Mouse (Mus musculus) stomach, embryonic 15.5 days (tissue): ENCODE measurements around the gene Sppl2b. TPM values are rescaled to one million over a fixed set of nuclear protein-coding genes. Genes with fewer than 3 reads are reported as not detected.

Experiments
- ATAC-seq: fragments of 200-750 bp; cut with Nextera tagmentation; 2 replicates; pipeline ENCODE4 v1.8.0; 2017; ENCODE audit warnings: low read depth, moderate number of reproducible peaks, moderate TSS enrichment; ENCODE audit not compliant: insufficient read depth, low FRiP score
- H3K27ac ChIP-seq: fragments of 300-500 bp; sonication (generic); 2 replicates; pipeline ENCODE4 v1.5.1; 2015; ENCODE audit warnings: mild to moderate bottlenecking, inconsistent platforms
- H3K27me3 ChIP-seq: fragments of 300-500 bp; sonication (generic); replicated peaks from 2 replicates; pipeline ENCODE4 v1.6.1; 2015; ENCODE audit warnings: inconsistent platforms
- H3K36me3 ChIP-seq: fragments of 300-500 bp; sonication (generic); 2 replicates; pipeline ENCODE4 v1.6.1; 2015; ENCODE audit warnings: inconsistent platforms
- H3K4me1 ChIP-seq: fragments of 300-500 bp; sonication (generic); 2 replicates; pipeline ENCODE4 v1.6.1; 2015; ENCODE audit warnings: inconsistent platforms
- H3K4me2 ChIP-seq: fragments of 300-500 bp; sonication (generic); 2 replicates; pipeline ENCODE4 v1.6.1; 2015; ENCODE audit warnings: mild to moderate bottlenecking, inconsistent platforms
- H3K4me3 ChIP-seq: fragments of 300-500 bp; sonication (generic); replicated peaks from 2 replicates; pipeline ENCODE4 v1.5.1; 2015; ENCODE audit warnings: inconsistent platforms
- H3K9ac ChIP-seq: fragments of 300-500 bp; sonication (generic); 2 replicates; pipeline ENCODE4 v1.6.1; 2015; ENCODE audit warnings: inconsistent platforms
- H3K9me3 ChIP-seq: fragments of 300-500 bp; sonication (generic); 2 replicates; pipeline ENCODE4 v1.6.1; 2016; ENCODE audit warnings: inconsistent platforms
- WGBS: fragments of 180-500 bp; shearing (Covaris S2); methylation state at CpG from one replicate; pipeline ENCODE4 v1.1.7; 2015; 5-methylcytosine and 5-hydroxymethylcytosine counted together
- polyA plus RNA-seq: library from polyadenylated mRNA; unstranded; fragments of >200 nt; fragmentation: Nextera tagmentation; extraction: Ambion mirVana; gene quantifications from 2 replicates; pipeline ENCODE4 v1.2.1, GENCODE M21; 2015

Sppl2b gene
- polyA plus RNA-seq, 1 experiment from 2014 or later = 41.9 TPM

GRCm38 (mm10) chr10:80856908-80857307, 1.8 kb downstream of the Sppl2b start:
- Histone ChIP-seq H3K4me2 (peak overlapping the region; percentile 99), H3K4me3 (no peak overlapping the region; the same call in 1 of the 2 replicates), H3K9ac (no peak overlapping the region), H3K36me3 (peaks cover 7% of the 10 kb centered on the region; the same call in 1 of the 2 replicates), H3K9me3 (no peaks in the 10 kb centered on the region), H3K4me1 (peaks cover 38% of the 10 kb centered on the region), H3K27me3 (no peaks in the 10 kb centered on the region), H3K27ac (no peak overlapping the region; the same call in 1 of the 2 replicates)
- WGBS = 72% methylated on average over 5 of the region's 5 CpGs
- ATAC-seq = peak; percentile 24; the same call in 1 of the 2 replicates

DNA sequence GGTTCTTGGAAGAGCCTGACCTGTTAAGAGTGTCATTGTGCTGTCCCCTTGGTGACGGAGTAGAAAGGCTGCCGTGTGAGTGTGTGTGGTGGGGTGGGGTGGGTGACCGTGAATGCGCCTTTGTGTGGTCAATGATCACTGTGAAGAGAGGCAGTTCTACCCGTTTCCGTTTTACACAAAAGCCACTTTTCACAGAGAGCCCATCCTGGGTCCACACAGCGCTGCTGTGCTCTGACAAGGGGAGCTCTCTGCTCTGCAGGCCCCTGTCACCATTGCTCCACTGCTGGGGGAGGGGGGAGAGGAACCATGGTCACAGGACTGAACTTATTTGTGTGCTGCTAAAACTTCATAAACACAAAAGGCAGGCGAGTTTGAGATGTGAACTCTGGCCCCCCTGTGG, 2.3 kb downstream of the Sppl2b start:
- Histone ChIP-seq H3K27ac (peak overlapping the region; percentile 57; the same call in 1 of the 2 replicates), H3K9ac (no peak overlapping the region), H3K4me2 (peak overlapping the region; percentile 99; the same call in 1 of the 2 replicates), H3K27me3 (no peaks in the 10 kb centered on the region), H3K4me3 (no peak overlapping the region; the same call in 1 of the 2 replicates), H3K4me1 (peaks cover 38% of the 10 kb centered on the region), H3K36me3 (peaks cover 2% of the 10 kb centered on the region; the same call in 1 of the 2 replicates), H3K9me3 (no peaks in the 10 kb centered on the region)
- ATAC-seq = no peak
- 56% methylated on average over 8 of the region's 8 CpGs for WGBS

GRCm38 (mm10) chr10:80857848-80858247, 2.8 kb downstream of the Sppl2b start:
- peak; percentile 50; the same call in 1 of the 2 replicates for ATAC-seq
- 0 out of 2 replicates have a peak overlapping the region, but pooled peaks have one; percentile 19 for H3K4me2 ChIP-seq
- 56% methylated on average over 3 of the region's 3 CpGs for WGBS
- no peak overlapping the region for H3K9ac ChIP-seq
- no peaks in the 10 kb centered on the region for H3K9me3 ChIP-seq
- no peak overlapping the region for H3K4me3 ChIP-seq
- H3K36me3 ChIP-seq = no peaks in the 10 kb centered on the region; the same call in 1 of the 2 replicates
- H3K27ac ChIP-seq = peak overlapping the region; percentile 57; the same call in 1 of the 2 replicates
- H3K27me3 ChIP-seq = no peaks in the 10 kb centered on the region
- H3K4me1 ChIP-seq = peaks cover 38% of the 10 kb centered on the region

GRCm38 (mm10) chr10:80858350-80858935, 3.4 kb downstream of the Sppl2b start:
- peak; percentile 74 for ATAC-seq
- 55% methylated on average over 7 of the region's 7 CpGs for WGBS
- H3K9ac ChIP-seq = no peak overlapping the region
- peaks cover 38% of the 10 kb centered on the region for H3K4me1 ChIP-seq
- peaks cover 2% of the 10 kb centered on the region; the same call in 1 of the 2 replicates for H3K36me3 ChIP-seq
- H3K27me3 ChIP-seq = no peaks in the 10 kb centered on the region
- no peak overlapping the region for H3K4me3 ChIP-seq
- H3K4me2 ChIP-seq = no peak overlapping the region
- peak overlapping the region; percentile 57; the same call in 1 of the 2 replicates for H3K27ac ChIP-seq
- no peaks in the 10 kb centered on the region for H3K9me3 ChIP-seq

DNA sequence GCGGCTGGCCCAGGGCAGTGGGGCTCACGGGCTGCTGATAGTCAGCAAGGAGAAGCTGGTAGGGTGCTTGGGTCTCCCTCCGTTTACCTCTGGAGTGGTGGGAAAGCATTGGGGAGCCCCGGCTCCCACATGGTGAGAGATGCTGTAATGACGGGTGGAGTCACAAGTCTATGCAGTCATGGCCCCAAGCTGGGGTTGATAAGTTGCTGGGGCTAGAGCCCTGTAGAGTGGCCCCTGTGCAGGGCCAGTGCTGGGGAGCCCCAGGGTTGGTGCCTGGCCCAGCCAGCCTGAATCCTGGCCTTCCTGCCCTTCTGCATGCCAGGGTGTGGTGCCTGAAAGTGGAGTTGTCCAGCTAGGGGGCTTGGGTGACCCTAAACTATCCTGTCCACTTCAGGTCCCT, 7.2 kb downstream of the Sppl2b start:
- H3K4me2 ChIP-seq = no peak overlapping the region
- peaks cover 15% of the 10 kb centered on the region for H3K36me3 ChIP-seq
- H3K9me3 ChIP-seq = no peaks in the 10 kb centered on the region
- peaks cover 8% of the 10 kb centered on the region; the same call in 1 of the 2 replicates for H3K4me1 ChIP-seq
- ATAC-seq = no peak
- no peak overlapping the region for H3K9ac ChIP-seq
- WGBS = 86% methylated on average over 5 of the region's 5 CpGs
- H3K27ac ChIP-seq = no peak overlapping the region
- H3K27me3 ChIP-seq = no peaks in the 10 kb centered on the region
- H3K4me3 ChIP-seq = no peak overlapping the region

DNA sequence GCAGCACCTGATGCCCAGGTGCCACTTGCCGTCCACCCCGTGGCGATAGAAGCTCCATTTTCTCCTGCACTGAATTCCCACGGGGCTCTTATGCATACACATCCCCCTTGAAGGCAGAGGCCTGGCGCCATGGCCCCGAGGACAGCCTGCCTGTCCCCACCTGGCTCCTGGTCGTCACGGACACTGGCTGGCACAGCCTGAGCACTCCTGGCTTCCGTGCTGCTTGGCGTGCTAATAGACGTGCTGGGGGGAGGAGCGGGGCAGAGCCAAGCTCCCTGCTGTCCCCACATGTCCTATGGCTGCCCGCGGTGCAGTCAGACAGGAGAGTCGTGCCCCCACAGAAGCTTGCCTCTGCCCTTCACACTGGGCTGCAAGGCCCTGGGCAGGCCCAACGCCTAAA, 9.4 kb downstream of the Sppl2b start:
- H3K9ac ChIP-seq = no peak overlapping the region
- H3K36me3 ChIP-seq = peaks cover 15% of the 10 kb centered on the region
- no peak overlapping the region for H3K27ac ChIP-seq
- no peak overlapping the region for H3K4me2 ChIP-seq
- 93% methylated on average over 16 of the region's 16 CpGs for WGBS
- no peak for ATAC-seq
- no peaks in the 10 kb centered on the region for H3K4me1 ChIP-seq
- no peaks in the 10 kb centered on the region for H3K27me3 ChIP-seq
- no peaks in the 10 kb centered on the region for H3K9me3 ChIP-seq
- H3K4me3 ChIP-seq = no peak overlapping the region

DNA sequence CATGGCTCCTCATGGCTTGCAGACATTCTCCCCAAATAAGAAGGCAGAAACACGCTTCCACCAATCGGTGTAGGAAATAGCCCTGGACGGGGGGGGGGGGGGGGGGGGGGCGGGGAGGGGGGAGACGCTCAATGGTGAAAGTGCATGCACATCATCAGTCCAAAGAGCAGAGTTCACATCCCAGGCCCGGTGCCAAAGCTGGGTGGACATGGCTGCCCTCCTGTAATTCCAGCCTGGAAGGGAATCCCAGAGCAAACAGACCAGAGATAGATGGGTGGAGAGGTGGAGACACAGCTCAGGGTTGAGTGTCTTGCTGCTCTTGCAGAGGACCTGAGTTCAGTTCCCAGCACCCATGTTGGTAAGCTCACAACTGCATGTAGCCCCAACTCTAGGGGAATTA, 15.9 kb downstream of the Sppl2b start:
- Histone ChIP-seq H3K9me3 (no peaks in the 10 kb centered on the region), H3K27me3 (no peaks in the 10 kb centered on the region), H3K4me1 (no peaks in the 10 kb centered on the region), H3K36me3 (peaks cover 5% of the 10 kb centered on the region; the same call in 1 of the 2 replicates), H3K4me3 (no peak overlapping the region), H3K27ac (no peak overlapping the region), H3K9ac (no peak overlapping the region), H3K4me2 (no peak overlapping the region)
- 78% methylated on average over 2 of the region's 6 CpGs for WGBS
- ATAC-seq = no peak

DNA sequence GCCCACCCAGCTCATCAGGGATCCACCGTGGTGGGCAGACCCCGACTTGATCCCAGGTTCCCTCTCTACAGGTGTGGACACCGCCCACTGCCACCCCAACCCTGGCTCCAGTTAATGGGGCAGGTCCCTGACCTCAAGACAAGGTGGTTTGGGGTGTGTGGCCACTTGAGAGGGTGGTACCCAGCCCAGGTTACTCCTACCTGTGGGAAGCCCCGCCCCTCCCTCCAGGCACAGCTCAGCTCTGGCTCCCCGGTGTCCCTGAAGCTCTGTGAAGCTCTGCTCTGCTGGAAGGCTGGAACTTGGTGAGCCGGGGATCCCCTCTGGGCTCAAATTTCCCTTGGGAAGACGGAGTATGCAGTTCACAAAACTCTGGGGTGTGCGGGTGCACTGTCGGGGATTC, 16.5 kb downstream of the Sppl2b start, which contains the start of gene Tmprss9:
TSS of gene Tmprss9 (plus strand) at position 268 of the 400 bp plus-strand sequence.
- Histone ChIP-seq H3K4me1 (no peaks in the 10 kb centered on the region), H3K9me3 (no peaks in the 10 kb centered on the region), H3K27ac (no peak within 1 kb of the TSS), H3K4me3 (no peak within 1 kb of the TSS), H3K9ac (no peak within 1 kb of the TSS), H3K4me2 (no peak within 1 kb of the TSS), H3K27me3 (no peaks in the 10 kb centered on the region), H3K36me3 (peaks cover under 1% of the 10 kb centered on the region; the same call in 1 of the 2 replicates)
- 21% methylated on average over 9 of the region's 9 CpGs for WGBS
- ATAC-seq = no peak; the same call in 1 of the 2 replicates

DNA sequence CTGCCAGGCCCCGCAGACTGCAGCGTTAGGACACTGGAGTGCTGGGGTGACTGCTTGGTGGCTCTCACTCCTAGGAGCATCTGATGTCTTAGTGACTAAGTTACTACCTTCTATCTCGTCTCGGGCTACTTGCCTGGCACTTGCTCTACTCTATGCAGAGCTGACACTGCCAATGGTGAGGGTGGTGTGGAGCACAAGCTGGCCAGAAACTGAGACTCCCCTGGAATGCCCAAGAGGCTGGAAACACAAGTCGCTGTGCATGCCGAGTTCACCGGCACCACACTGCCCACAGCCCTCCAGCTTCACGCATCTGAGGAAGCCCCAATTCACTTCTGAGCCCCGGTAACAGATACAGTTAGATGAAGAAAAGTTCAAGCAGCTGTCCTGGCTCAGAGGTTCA, 19.0 kb downstream of the Sppl2b start:
- Histone ChIP-seq H3K9ac (no peak overlapping the region), H3K4me3 (no peak overlapping the region), H3K4me1 (no peaks in the 10 kb centered on the region), H3K9me3 (no peaks in the 10 kb centered on the region), H3K4me2 (no peak overlapping the region), H3K36me3 (no peaks in the 10 kb centered on the region), H3K27me3 (no peaks in the 10 kb centered on the region), H3K27ac (no peak overlapping the region)
- no peak for ATAC-seq
- 78% methylated on average over 9 of the region's 9 CpGs for WGBS

- Histone ChIP-seq H3K4me2 (no peak overlapping the region), H3K9ac (no peak overlapping the region), H3K27me3 (no peaks in the 10 kb centered on the region), H3K36me3 (no peaks in the 10 kb centered on the region), H3K4me1 (no peaks in the 10 kb centered on the region), H3K9me3 (no peaks in the 10 kb centered on the region), H3K27ac (no peak overlapping the region), H3K4me3 (no peak overlapping the region)
- WGBS = 23% methylated on average over 5 of the region's 5 CpGs
- ATAC-seq = no peak
Observed at GRCm38 (mm10) chr10:80876028-80876427, 21.0 kb downstream of the Sppl2b start.

DNA sequence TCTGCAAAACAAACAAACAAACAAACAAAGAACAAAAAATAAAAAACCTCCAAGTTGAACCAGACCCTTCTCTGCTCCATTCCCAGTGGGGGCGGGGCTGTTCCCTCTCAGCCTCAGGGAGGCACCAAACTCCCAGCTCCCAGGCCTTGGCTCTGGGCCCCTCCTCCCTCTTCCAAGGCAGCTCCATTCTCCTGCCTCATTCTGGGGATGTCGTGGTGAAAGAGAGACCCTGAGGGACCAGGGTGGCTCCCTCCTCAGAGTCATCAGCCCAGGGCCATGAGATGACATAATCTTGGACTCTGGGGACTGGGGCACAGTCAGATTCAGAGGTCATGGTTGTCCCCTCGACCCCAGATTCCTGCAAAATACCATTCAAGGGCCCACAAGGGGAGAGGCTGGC, 21.5 kb downstream of the Sppl2b start:
- Histone ChIP-seq H3K27ac (no peak overlapping the region), H3K9me3 (no peaks in the 10 kb centered on the region), H3K4me3 (no peak overlapping the region), H3K4me1 (no peaks in the 10 kb centered on the region), H3K4me2 (no peak overlapping the region), H3K36me3 (no peaks in the 10 kb centered on the region), H3K9ac (no peak overlapping the region), H3K27me3 (no peaks in the 10 kb centered on the region)
- no peak for ATAC-seq
- 23% methylated on average over 3 of the region's 3 CpGs for WGBS

DNA sequence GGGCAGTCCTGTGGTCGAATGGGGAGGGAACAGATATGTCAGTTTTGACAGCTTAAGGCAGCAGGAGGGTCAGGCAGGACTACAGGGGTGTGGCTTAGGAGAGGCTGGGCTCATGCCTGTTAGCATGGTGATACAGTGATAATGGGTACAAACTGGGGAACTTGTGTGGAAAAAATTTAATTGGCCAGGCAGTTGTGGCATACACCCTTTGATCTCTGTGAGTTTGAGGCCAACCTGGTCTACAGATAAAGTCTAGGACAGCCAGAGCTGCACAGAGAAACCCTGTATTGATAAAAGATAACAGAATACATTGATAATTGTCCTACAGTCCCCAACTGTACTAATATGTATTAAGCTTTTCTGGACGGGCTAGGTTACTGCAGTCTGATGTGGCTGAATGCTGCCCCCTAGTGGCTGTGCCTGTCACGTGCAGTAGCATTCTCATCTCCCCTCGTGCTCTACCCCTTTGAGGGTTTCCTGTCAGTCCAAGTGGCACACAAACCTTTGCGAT, 25.1 kb downstream of the Sppl2b start:
- H3K4me1 ChIP-seq = no peaks in the 10 kb centered on the region
- WGBS = 11% methylated on average over 5 of the region's 5 CpGs
- no peak overlapping the region for H3K4me3 ChIP-seq
- H3K27ac ChIP-seq = no peak overlapping the region
- ATAC-seq = peak; percentile 80
- H3K4me2 ChIP-seq = no peak overlapping the region
- no peaks in the 10 kb centered on the region for H3K27me3 ChIP-seq
- H3K9ac ChIP-seq = no peak overlapping the region
- H3K9me3 ChIP-seq = no peaks in the 10 kb centered on the region
- H3K36me3 ChIP-seq = no peaks in the 10 kb centered on the region
